Mouse (Mus musculus) ES-Bruce4 (cell line): ENCODE measurements at regions not wholly inside any gene's neighbourhood (a gene's known extent, or its start where the extent isn't known, plus 50 kb on each side); places are given as distances from the start of the nearest gene placed in this dataset.

ENCODE experiments used
- H3K27ac ChIP-seq: 2 replicates; pipeline ENCODE4 v1.5.1; 2012; ENCODE audit warnings: low read length, inconsistent platforms; ENCODE audit not compliant: insufficient read depth
- H3K27me3 ChIP-seq: 2 replicates; pipeline ENCODE4 v1.6.1; 2012; ENCODE audit warnings: mild to moderate bottlenecking, low read length, inconsistent platforms; ENCODE audit not compliant: control insufficient read depth, poor library complexity, insufficient read depth, severe bottlenecking
- H3K36me3 ChIP-seq: 2 replicates; pipeline ENCODE4 v1.6.1; 2012; ENCODE audit warnings: inconsistent platforms, mild to moderate bottlenecking, low read length, moderate library complexity; ENCODE audit not compliant: control insufficient read depth, poor library complexity, insufficient read depth, severe bottlenecking
- H3K4me1 ChIP-seq: one replicate; pipeline ENCODE4 v1.8.1; 2011; ENCODE audit warnings: low read length; ENCODE audit not compliant: control insufficient read depth, insufficient read depth
- H3K4me3 ChIP-seq: 2 replicates; pipeline ENCODE4 v1.5.1; 2011; ENCODE audit warnings: low read depth, mild to moderate bottlenecking, low read length
- H3K9ac ChIP-seq: 2 replicates; pipeline ENCODE4 v1.6.1; 2012; ENCODE audit warnings: low read depth, mild to moderate bottlenecking, inconsistent platforms; ENCODE audit not compliant: poor library complexity, severe bottlenecking
- H3K9me3 ChIP-seq: replicated peaks from 2 replicates; pipeline ENCODE4 v1.6.1; 2012; ENCODE audit warnings: mild to moderate bottlenecking, low read length, inconsistent platforms; ENCODE audit not compliant: control insufficient read depth, poor library complexity, insufficient read depth, severe bottlenecking
- CTCF ChIP-seq: IDR thresholded peaks from one replicate; pipeline ENCODE4 v1.8.1; 2011; ENCODE audit warnings: low read depth, low read length
- EP300 ChIP-seq: IDR thresholded peaks from 2 replicates; pipeline ENCODE4 v1.6.1; 2011; ENCODE audit warnings: low read depth, low read length; ENCODE audit not compliant: insufficient read depth
- POLR2A ChIP-seq: IDR thresholded peaks from one replicate; pipeline ENCODE4 v1.8.1; 2011; ENCODE audit warnings: low read length; ENCODE audit not compliant: insufficient read depth

GRCm38 (mm10) chr8:33010106-33010505, 418.4 kb upstream of the 5930422O12Rik start:
- no peaks in the 10 kb centered on the region for H3K27me3 ChIP-seq
- H3K4me1 ChIP-seq: no peaks in the 10 kb centered on the region
- no peak overlapping the region for H3K27ac ChIP-seq
- no peaks in the 10 kb centered on the region for H3K36me3 ChIP-seq
- no peak overlapping the region for H3K4me3 ChIP-seq
- no peaks in the 10 kb centered on the region for H3K9me3 ChIP-seq
- TF ChIP-seq POLR2A: no peak
- H3K9ac ChIP-seq: no peak overlapping the region

GRCm38 (mm10) chr8:33012784-33013183, 415.7 kb upstream of the 5930422O12Rik start:
- H3K9ac ChIP-seq: no peak overlapping the region
- no peaks in the 10 kb centered on the region for H3K27me3 ChIP-seq
- no peak overlapping the region for H3K27ac ChIP-seq
- H3K4me3 ChIP-seq: no peak overlapping the region
- TF ChIP-seq EP300 (no peak), CTCF (no peak), POLR2A (no peak)
- no peaks in the 10 kb centered on the region for H3K9me3 ChIP-seq
- H3K36me3 ChIP-seq: no peaks in the 10 kb centered on the region
- no peaks in the 10 kb centered on the region for H3K4me1 ChIP-seq

- Histone ChIP-seq H3K9me3 (no peaks in the 10 kb centered on the region), H3K4me1 (no peaks in the 10 kb centered on the region), H3K27ac (no peak overlapping the region), H3K27me3 (no peaks in the 10 kb centered on the region; the same call in 1 of the 2 replicates), H3K36me3 (no peaks in the 10 kb centered on the region), H3K9ac (no peak overlapping the region), H3K4me3 (no peak overlapping the region)
- TF ChIP-seq CTCF: no peak
- TF ChIP-seq EP300: no peak
- no peak for TF ChIP-seq POLR2A
Measured at GRCm38 (mm10) chr8:33015861-33016260, 412.6 kb upstream of the 5930422O12Rik start.

GRCm38 (mm10) chr8:33026973-33027372, 401.5 kb upstream of the 5930422O12Rik start:
- no peaks in the 10 kb centered on the region for H3K27me3 ChIP-seq

GRCm38 (mm10) chr8:33029453-33029852, 399.1 kb upstream of the 5930422O12Rik start:
- Histone ChIP-seq H3K27me3 (no peaks in the 10 kb centered on the region), H3K4me3 (no peak overlapping the region)
- no peak for TF ChIP-seq POLR2A
- no peak for TF ChIP-seq EP300
- TF ChIP-seq CTCF: no peak

More at GRCm38 (mm10) chr8:33026973-33027372, 401.5 kb upstream of the 5930422O12Rik start:
- Histone ChIP-seq H3K4me3 (no peak overlapping the region), H3K27ac (no peak overlapping the region), H3K36me3 (no peaks in the 10 kb centered on the region), H3K9ac (no peak overlapping the region), H3K4me1 (no peaks in the 10 kb centered on the region), H3K9me3 (no peaks in the 10 kb centered on the region)
- TF ChIP-seq POLR2A (no peak), EP300 (no peak)

GRCm38 (mm10) chr8:33052017-33052416, 376.5 kb upstream of the 5930422O12Rik start:
- H3K9ac ChIP-seq: no peak overlapping the region
- H3K4me1 ChIP-seq: no peaks in the 10 kb centered on the region
- H3K27ac ChIP-seq: no peak overlapping the region
- no peaks in the 10 kb centered on the region for H3K36me3 ChIP-seq
- H3K4me3 ChIP-seq: no peak overlapping the region
- no peak for TF ChIP-seq EP300
- no peak for TF ChIP-seq CTCF
- no peak for TF ChIP-seq POLR2A
- H3K9me3 ChIP-seq: peaks cover 14% of the 10 kb centered on the region
- H3K27me3 ChIP-seq: no peaks in the 10 kb centered on the region

More at GRCm38 (mm10) chr8:33029453-33029852, 399.1 kb upstream of the 5930422O12Rik start:
- Histone ChIP-seq H3K4me1 (no peaks in the 10 kb centered on the region), H3K36me3 (no peaks in the 10 kb centered on the region), H3K9me3 (peaks cover 2% of the 10 kb centered on the region; the same call in 1 of the 2 replicates), H3K9ac (no peak overlapping the region), H3K27ac (no peak overlapping the region)

GRCm38 (mm10) chr8:33065566-33065965, 362.9 kb upstream of the 5930422O12Rik start:
- no peaks in the 10 kb centered on the region for H3K36me3 ChIP-seq
- H3K27ac ChIP-seq: no peak overlapping the region
- no peak overlapping the region for H3K4me3 ChIP-seq
- no peak overlapping the region for H3K9ac ChIP-seq
- TF ChIP-seq CTCF (no peak), POLR2A (no peak), EP300 (no peak)
- no peaks in the 10 kb centered on the region for H3K27me3 ChIP-seq
- no peaks in the 10 kb centered on the region for H3K9me3 ChIP-seq
- H3K4me1 ChIP-seq: no peaks in the 10 kb centered on the region
